Mouse (Mus musculus) kidney, adult 2 months (tissue): ENCODE data around the gene Gm6169.

Experiments
- CTCF ChIP-seq: fragments of 200-500 bp; conservative IDR thresholded peaks from 2 replicates; pipeline ENCODE4 v1.5.1; 2011; ENCODE audit warnings: low read depth, mild to moderate bottlenecking, control low read depth, low read length, moderate library complexity, mixed read lengths; ENCODE audit not compliant: insufficient read depth, insufficient read length
- POLR2A ChIP-seq: fragments of 200-500 bp; IDR thresholded peaks from one replicate; pipeline ENCODE4 v1.6.1; 2011; ENCODE audit warnings: low read depth, low read length, control low read depth

DNA sequence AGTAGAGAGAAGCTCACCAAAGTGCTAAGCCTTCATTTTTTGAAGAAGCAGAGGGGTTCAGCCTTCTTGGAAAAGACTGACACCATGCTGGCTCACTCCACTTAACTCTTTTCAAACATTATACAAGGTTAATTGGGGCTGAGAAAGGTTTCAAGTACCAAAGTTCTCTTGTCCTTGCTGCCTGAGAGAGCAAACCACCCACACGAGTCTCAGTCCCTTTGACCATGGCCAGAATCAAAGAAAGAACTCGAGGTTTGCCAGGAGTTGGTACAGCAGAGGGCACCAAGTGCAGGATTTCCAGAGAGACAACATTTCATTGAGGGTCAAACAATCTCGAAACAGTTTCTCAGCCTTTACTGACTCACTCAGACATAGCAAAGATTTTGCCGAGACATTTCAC is 10.0 kb upstream of the Gm6169 start:
- TF ChIP-seq POLR2A (no peak), CTCF (no peak)
